Mouse (Mus musculus): Measurements from ENCODE around the gene A630023A22Rik.

Gene A630023A22Rik

DNA sequence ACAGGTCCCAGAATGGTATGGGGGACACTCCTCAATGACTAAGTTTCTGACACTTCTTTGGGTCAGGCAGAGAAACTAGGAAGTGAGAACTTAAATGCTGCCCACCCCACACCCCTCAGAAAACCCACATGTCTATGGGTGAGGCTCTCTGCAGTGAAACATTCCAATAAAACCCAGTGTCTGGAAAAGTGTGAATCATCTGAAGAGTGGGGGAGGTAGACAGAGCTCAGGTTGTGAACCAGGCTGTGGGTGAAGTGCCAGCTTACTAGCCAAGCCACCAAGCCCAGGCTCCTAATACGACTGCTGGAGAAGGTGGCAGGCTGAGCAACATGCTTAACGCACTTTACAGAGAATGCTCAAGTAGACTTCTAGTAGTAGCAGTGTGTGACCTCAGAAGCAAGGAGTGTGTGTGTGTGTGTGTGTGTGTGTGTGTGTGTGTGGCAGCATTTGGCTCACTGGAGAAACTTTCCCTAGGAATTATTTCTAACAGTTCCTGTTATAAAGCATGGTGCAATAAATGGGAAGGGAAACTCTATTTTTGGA is 14.6 kb downstream of the A630023A22Rik start:
- no peak for DNase-seq (ENCODE audit: low spot score in 2 of 2)

DNA sequence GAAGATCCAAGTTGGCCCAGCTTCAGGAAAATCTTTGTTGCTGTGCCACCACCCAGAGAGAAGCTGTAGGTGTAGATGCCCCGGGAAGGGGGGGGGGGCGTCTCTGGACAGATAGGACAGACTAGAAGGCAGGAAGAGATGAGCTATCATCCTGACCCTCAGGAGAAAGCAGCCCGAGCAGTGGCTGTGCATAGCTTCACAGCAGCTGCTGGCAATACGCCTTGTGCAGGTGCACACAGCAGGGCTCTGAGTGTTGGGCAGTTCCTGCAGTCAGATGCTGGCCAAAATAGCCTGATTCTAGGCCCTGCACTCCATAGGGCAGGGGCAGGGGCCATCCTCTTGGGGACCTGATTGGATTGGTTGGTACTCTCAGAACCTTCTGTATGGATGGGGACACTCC is 15.7 kb downstream of the A630023A22Rik start:
- DNase-seq (ENCODE audit: low spot score in 2 of 2): no peak

DNA sequence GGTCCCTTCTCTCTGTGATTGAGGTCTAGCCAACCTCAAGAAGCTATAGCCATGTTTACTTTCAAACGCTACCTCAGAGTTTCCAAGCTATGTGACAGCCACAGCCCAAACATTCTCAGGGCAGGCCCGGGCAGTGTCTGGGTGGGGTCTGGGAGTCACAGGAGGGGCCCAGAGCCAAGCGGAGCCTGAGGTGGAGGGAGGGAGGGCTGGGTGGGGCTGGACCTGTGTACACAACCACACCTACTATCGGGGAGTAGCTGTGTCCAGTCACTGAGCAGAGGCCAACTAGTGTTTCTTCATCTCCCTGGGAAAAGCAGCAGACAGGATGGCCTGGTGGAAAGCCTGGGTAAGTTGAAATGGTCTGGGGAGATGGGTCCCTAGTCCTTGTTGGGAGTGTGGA is 16.8 kb downstream of the A630023A22Rik start, which contains the start of gene Anxa8:
Gene Anxa8, plus strand, starts transcription at position 251 of the 400 bp plus-strand sequence.
- DNase-seq (ENCODE audit: low spot score in 2 of 2): no peak

DNA sequence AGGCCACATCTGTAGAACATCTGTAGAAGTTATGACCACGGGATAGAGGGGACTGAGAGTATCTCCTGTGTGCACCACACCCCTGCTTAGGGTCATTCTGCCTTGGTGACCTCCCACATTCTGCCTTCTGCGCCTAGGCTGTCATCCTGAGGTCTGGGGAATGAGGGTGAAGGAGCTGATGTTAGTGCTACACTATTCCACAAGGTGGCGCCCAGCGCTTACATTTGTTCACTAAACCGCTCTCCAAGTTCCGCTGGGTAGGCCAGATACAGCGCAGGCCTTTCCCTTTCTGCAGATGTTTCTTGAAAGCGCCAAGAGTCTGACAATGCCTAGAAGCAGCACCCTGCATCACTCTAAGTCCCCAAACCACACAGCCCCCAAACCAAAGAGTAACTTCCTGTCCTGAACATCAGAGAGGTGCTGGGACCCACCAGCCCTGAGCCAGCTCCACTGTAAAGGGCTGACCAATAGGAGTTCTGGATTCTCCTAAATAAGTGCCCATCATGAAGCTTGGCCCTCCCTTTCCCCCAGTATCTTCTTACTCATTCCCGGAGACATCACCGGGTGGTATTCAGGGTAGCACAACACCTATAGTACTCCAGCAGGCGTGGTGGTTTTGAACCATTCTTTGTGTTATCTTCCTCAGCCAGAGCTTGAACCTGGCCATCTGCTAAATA is 22.1 kb downstream of the A630023A22Rik start:
- DNase-seq (ENCODE audit: low spot score in 2 of 2): peak; percentile 12 to 55

DNA sequence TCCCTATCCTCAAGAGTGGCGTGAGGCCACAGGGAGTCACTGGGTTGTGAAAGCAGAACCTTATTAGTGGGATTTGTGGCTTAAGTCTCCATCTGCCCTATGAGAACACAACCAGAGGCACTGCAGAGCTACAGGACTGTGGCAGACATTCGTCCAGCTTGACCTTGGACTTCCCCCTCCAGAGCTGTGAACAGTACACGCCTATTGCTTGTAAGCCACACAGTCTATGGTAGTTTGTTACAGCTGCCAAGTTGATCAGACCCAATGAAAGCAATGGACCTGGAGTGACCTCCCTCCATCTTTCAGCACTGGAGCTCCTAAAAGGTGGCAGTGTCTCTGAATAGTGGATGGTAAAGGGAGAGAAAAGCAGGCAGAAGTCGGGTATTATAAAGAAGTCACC is 24.3 kb downstream of the A630023A22Rik start:
- DNase-seq (ENCODE audit: low spot score in 2 of 2): no peak

DNA sequence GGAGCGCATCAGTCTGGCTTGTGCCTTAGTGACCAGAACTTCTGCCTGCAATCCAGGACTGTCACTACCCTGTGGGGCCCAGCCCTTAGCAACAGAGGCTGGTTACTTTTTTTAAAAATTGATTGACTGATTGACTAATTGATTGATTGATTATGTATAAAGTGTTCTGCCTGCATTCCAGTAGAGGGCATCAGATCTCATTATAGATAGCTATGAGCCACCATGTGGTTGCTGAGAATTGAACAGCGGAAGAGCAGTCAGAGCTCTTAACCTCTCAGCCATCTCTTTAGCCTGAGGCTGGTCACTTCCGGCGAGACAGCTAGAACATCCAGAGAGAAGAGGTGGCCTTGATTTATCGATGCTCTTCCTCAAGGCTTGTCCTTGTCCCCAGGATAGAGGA is 25.3 kb downstream of the A630023A22Rik start:
- DNase-seq (ENCODE audit: low spot score in 2 of 2): no peak

DNA sequence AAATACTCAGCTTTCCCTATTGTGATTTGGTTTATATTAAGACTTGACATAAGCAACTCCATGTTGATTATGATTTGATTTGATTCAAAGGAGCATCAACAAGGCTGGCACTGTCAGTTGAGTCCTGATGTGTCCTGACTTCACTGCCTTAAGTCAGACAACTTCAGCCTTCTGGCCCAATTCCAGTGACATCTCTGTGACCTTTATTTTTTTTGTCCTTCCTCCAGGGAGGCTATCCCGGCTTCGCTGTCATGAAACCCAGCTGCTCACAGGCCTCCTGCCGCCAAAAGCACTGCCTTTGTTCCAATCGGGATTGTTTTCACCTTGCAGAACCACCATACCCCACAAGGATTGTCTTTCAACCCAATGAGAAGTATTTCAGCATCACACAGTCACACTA is 27.2 kb downstream of the A630023A22Rik start:
- DNase-seq (ENCODE audit: low spot score in 2 of 2): no peak

DNA sequence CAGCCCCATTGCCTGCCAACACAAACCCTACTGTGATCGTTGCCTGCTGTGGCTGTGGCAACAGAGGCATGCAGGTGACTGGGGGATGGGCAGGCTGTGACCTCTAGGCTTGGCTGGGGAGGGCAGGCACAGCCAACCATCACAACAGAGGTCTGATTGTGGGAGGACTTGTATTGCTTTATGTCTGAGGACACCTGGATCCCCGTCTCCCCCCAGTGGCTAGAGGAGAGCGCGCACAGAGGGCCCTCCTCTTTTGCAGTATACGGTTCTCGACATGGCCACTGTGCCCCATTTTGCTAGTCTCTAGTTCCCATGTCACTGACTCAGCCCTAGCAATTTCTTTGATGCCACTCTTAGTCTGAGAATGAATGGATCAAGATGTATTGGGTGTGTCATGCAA is 30.9 kb downstream of the A630023A22Rik start:
- no peak for DNase-seq (ENCODE audit: low spot score in 2 of 2)

DNA sequence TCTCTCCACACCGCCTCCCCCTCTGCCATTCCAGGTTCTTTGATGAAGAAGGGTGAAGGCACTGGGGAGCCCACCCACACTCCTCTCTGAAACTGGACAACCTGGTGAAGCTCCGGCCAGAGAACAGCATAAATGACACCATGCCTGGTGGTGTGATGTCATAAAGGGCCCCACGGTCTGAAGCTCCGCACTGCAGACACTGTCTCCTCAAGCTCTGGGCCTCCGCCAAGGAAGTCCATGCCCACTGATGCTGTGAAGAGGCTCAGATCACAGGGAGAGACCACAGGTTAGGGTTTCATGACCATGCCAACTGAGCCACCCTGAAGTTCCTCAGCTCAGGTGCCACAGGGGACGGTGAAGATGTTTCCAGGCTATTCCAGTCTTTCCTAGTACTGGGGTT is 50.0 kb downstream of the A630023A22Rik start, which contains the start of gene Antxrl:
Gene Antxrl, plus strand, starts transcription at position 192 of the 400 bp plus-strand sequence.
- no peak for DNase-seq (ENCODE audit: low spot score in 2 of 2)

DNA sequence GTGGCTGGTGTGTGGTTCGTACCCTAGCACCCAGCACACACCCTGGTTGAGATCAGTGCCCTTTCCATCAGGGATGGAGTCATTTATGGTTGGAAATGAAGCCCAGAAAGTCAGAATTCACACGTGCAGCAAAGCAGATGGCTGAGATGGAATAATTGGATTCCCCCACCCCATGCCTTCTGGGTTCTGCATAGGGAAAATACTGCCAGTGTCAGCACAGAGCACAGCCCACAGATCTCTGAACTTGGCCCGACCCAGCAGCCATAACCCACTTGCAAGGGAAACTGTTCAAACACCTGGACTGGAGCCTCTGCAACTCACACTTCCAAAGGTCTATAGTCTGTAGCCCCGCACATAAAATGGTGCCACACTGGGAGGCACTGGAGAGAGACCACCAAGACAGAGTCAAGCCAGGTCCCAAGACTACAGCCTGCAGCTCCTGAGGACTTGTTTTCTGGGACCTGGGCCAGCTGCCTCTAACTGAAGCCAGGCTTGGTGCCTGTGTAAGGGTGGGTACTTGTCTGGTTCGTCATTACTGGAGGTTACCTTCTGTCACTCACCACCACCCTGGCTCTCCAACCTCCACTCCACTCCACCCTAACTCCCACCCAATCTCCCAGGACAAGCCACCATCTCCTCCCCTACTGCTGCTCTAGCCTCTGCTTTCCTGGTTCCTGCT is 52.3 kb downstream of the A630023A22Rik start:
- DNase-seq (ENCODE audit: low spot score in 2 of 2): no peak

DNA sequence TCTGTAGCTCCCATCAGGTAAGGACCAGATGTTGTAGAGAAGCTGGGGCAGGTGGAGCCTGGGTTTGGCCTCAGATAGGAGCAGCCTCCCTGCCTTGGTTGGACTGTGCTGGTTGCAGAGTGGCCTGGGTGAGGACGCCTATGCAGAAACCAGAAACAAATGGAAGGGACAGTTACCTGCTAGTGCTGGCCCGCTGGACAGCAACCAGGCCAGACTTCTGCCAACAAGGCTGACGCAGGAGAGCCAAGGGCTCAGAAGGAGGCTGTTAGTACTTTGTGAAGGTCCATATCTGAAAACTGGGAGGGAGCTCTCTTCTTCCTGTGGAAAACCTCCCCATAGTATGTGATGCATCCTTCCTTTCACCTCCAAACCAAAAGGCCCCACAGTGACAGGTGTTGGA is 59.2 kb downstream of the A630023A22Rik start:
- DNase-seq (ENCODE audit: low spot score in 2 of 2): no peak

DNA sequence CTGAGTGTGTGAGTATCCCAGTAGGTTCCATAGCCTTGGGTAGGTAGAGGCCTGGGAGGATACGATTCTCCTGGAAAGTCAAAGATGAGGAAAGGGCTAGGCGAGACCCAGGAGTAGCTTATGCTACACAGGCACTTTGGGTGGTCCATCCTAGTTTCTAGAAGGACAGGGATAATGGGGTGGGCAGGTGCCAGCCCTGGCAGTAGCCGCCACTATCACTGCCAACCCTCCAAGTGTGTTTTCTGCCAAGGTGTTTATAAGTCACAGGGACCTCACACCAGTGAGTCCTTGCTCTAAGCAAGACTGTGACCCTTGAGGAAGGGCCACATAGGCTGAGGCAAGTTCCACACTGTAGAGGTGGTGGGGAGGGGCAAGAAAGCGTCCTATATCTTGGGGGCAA is 61.3 kb downstream of the A630023A22Rik start:
- DNase-seq (ENCODE audit: low spot score in 2 of 2): no peak

DNA sequence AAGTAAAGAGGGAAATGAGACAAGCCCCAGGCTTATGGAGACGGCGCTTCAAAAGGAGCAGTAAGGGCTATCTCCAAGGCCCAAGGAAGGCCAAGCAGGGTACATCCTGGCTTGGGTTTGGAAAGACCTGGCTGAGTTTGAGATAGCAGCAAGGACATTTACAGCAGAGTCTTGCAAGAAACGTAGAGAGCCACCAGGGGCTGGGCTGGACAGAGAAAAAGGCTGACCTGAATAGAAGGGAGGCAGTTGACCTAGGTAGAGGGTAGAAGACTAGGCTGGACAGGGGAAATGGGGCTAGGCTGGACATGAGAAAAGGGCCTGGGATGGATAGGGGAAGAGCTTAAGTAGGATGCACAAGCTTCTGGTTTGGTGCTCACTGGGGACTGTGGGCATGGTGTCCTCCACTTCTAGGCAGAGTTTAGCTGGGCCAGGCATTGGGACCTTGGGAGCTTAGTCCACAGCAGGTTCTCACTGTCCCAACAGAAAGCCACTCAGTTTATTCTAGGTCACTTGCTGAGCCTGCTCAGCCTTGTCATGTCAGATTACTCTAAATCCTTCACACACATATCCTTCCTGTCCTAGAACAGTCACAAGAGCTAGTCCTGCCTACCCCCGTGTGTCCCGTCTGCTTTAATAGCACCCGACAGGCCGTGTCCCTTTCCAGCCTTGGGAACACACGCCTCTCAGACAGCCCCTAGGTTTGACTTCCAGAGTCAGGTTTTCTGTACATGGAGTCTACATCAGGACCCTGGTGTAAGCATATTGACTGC is 68.5 kb downstream of the A630023A22Rik start:
- no peak for DNase-seq (ENCODE audit: low spot score in 2 of 2)

DNA sequence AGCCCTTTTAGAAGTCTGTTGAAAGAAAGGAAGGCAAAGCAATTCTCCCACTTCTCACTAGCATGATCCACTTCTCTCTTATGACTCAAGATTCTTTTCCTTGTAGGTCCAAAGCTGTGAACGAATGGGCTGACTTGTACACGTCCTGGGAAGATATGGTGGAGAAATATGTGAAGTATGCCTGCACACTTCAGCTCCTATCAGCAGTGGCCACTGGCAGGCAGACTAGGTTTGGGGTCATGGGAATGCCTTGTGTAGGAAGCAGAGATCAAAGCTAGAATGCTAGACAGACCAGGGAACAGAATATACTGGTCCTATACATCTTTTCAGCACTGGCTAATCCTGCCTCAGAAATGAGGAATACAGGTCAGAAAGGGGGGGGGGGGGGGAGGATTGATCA is 75.8 kb downstream of the A630023A22Rik start:
- no peak for DNase-seq (ENCODE audit: low spot score in 2 of 2)

DNA sequence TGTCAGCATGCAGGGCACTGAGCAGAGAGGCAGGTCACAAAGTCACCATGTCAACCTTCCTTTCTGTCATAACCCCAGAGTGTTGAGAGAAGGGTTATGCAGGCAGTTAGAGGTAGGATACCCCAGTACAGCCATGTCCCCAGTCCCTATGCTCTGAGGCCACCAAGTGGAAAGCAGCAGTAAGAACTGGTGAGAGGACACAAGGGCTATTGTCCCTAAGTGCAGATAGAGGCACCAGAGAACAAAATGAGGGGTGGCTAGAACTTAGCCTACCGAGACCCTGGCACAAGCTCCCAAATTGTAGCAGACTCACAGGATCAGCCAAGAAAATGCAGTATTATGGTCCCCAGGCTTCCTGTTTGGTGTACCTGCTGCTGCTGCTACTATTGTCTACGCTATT is 85.6 kb downstream of the A630023A22Rik start:
- DNase-seq (ENCODE audit: low spot score in 2 of 2): no peak

DNA sequence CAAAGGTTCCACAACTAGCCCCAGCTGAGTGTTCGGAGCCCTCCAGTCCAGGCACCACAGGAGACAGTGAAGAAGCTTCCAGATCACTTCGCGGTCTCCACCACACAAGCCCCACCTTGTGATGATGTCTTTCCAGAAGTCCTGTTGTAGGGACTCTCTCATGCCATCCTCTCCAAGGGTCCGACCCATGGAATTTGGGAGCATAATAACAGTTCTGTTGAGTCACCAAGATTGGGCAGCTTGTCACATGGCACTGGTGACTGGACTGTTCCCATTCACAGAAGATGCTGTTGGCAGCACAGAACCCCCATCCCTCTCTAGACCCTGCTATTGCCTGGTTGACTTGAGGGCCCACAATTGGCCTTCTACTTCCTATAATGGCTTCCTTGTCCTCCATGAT is 86.2 kb downstream of the A630023A22Rik start, which contains the start of gene Gm5460:
Gene Gm5460, plus strand, starts transcription at position 378 of the 400 bp plus-strand sequence.
- DNase-seq (ENCODE audit: low spot score in 2 of 2): no peak

DNA sequence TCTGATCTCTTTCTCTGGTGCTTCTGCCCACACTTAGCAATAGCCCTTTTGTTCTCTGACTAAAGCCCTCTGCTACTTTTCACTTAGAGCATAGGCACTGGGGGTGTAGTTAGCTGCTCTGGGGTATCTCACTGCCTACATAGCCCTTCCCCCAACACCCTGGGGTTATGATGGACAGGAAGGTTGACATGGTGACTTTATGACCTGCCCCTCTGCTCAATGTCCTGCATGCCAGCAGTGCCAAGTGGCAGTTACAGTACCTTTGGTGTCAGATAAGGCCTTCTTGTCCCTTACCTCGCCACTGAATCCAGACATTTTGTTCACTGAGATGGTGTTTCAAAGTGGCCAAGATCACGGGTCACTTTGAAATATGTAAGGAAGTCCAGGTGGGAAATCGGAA is 87.5 kb downstream of the A630023A22Rik start, which contains the start of gene Gm30083:
Gene Gm30083, minus strand, starts transcription at position 120 of the 400 bp plus-strand sequence.
- no peak for DNase-seq (ENCODE audit: low spot score in 2 of 2)

DNA sequence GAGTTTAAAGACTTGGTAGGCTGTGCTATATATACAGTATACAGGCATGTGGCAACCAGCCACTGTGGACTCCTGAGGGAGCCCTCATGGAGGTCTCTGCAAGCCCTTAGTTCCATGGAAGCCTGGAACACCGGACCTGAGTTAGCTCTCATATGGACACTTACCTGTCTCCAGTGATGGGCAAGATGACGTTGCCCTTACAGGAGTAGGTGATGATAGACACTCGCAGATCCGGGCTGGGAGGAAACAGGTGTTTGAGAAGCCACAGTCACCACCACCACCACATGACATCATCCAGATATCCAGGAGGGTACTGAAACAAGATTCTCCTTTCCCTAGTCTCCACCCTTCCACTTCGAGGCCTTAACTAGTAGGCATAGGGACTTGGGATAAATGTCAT is 100.2 kb downstream of the A630023A22Rik start:
- DNase-seq (ENCODE audit: low spot score in 2 of 2): no peak

DNA sequence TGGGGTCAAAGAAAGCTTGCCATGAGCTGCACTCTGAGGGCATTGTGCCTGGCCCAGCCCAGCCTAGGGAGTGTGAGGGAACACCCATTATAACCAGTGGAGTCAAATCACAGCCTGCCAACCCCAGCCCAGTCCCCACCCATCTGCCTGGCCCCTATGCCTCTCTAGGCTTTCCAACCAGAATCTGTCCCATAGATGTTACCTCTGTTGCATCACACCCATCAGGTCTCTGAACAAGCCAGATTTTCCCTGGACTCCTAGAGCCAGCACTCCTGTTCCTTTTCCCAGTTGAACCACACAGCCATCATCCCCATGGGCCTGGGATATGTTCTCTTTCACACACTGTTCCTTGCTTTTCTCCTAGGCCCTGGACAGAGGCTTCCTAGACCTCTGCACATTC is 101.1 kb downstream of the A630023A22Rik start:
- DNase-seq (ENCODE audit: low spot score in 2 of 2): no peak
